Mouse (Mus musculus) CH12.LX (cell line): ENCODE measurements at regions not wholly inside any gene's neighbourhood (a gene's known extent, or its start where the extent isn't known, plus 50 kb on each side); places are given as distances from the start of the nearest gene placed in this dataset.

Experiments
- CTCF ChIP-seq, 2 experiments: IDR thresholded peaks in 1 of 2; conservative IDR thresholded peaks in 1 of 2; 2 replicates each; pipeline ENCODE4 v1.5.1; 2011 to 2012; ENCODE audit warnings: low read depth in 2 of 2, low read length in 2 of 2, improper control_type of control experiment in 1 of 2, inconsistent platforms in 1 of 2, mild to moderate bottlenecking in 1 of 2, moderate library complexity in 1 of 2
- EP300 ChIP-seq: IDR thresholded peaks from 2 replicates; pipeline ENCODE4 v1.6.1; 2011; ENCODE audit warnings: low read length, improper control_type of control experiment
- KAT2A ChIP-seq: IDR thresholded peaks from 2 replicates; pipeline ENCODE4 v1.6.1; 2012; ENCODE audit warnings: low read length, improper control_type of control experiment, inconsistent platforms; ENCODE audit not compliant: insufficient replicate concordance
- MAX ChIP-seq: IDR thresholded peaks from 2 replicates; pipeline ENCODE4 v1.6.1; 2011; ENCODE audit warnings: low read length, improper control_type of control experiment
- MAZ ChIP-seq: IDR thresholded peaks from 2 replicates; pipeline ENCODE4 v1.6.1; 2012; ENCODE audit warnings: low read depth, mild to moderate bottlenecking, inconsistent platforms, low read length, improper control_type of control experiment, moderate library complexity
- POLR2A ChIP-seq: IDR thresholded peaks from 2 replicates; pipeline ENCODE4 v1.6.1; 2011; ENCODE audit warnings: low read depth, mild to moderate bottlenecking, improper control_type of control experiment, low read length
- POLR2AphosphoS2 ChIP-seq: IDR thresholded peaks from 2 replicates; pipeline ENCODE4 v1.6.1; 2011; ENCODE audit warnings: low read depth, low read length, improper control_type of control experiment

DNA sequence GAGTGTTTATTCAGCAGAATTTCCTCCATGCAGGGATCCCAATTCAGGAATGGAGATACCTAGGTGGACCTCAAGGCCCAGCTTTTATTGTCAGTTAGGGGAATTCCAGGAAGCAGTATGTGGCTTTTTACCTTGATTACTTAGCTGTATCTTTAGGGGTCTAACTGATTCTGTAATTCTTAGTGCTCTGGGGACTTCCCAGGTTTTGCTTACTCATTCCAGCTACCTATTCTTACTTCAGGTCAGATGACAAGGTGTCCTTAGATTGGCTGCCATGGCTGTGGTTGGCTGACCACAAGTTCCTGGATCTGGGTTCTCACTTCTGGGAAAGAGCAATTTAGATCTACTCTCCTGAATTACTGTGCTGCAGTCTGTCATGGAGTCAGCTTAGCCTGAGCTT is 235.2 kb upstream of the Ptprz1 start:
- TF ChIP-seq POLR2A: no peak
- no peak for TF ChIP-seq MAX
- TF ChIP-seq MAZ: no peak
- TF ChIP-seq CTCF (conservative IDR thresholded peaks at IDR 0.05 in 1 of 2, IDR thresholded peaks at IDR 0.05 in 1 of 2; ENCODE audit: low read depth in 2 of 2, low read length in 2 of 2): no peak
- no peak for TF ChIP-seq KAT2A
- peak; percentile 50; the same call in 1 of the 2 replicates for TF ChIP-seq EP300
- no peak for TF ChIP-seq POLR2AphosphoS2
